Mouse (Mus musculus): ENCODE data around the gene Tbc1d2. TPM values are rescaled to one million over a fixed set of nuclear protein-coding genes. Genes with fewer than 3 reads are reported as not detected.

The Tbc1d2 gene
- polyA plus RNA-seq, 1 experiment = 3.3 TPM

DNA sequence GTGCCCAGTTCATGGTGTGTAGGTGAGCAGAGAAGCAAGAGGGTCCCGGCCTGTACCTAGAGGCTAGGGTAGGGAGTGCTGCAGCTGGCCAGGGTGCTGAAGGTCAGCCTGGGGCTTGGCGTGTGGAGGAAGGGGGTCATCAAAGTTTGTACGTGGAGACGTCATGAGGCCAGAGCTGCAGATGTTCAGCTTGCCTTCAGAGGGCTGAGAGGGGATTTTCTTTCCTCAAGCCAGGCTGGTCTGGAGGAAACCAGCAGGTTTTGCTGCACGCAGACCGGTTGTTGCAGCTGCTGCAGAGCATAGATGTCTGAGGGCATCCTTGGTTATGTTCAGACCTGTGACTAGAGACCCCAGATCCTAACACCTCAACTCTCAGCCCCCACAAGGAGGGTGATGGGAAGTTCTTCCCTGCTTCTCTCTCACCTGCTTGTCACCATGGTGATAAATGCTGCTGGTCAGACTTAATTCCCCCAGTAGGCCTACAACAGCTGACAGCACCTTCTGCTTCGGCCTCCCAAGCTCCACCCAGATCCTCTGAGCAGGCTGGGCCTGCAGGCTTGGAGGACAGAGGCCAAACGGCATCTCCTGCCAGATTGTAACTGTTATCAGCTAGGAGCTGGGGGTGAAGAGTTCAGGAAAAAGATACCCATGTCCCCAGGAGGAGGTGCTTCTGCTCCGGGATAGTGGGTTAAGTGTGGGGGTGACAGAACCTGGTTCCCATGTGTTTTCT is 75.8 kb downstream of the Tbc1d2 start:
- peak overlapping the region; percentile 83 for H3K27ac ChIP-seq (ENCODE audit: insufficient read depth, low read depth, low read length)

DNA sequence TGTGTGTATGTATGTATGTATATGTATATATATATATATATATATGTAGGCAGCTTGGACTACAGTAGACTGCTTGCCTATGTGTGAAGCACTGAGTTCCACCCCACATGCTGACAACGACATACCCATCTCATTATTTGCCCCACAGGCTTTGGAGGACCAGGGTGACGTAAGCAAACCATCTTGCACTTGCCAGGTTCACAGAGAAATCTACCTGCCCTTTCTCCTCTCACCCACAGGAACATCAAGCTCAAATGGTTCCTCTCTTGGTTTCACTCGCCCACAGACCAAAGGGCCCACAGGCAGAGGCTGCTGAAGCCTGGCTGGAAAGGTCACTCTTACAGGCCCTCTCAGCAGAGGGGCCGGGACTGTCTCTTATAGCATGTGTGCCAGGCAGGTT is 77.4 kb downstream of the Tbc1d2 start:
- TF ChIP-seq POLR2A (IDR thresholded peaks at IDR 0.05; ENCODE audit: borderline replicate concordance, low read depth, low read length) = no peak
- no peak for TF ChIP-seq CTCF (IDR thresholded peaks at IDR 0.05; ENCODE audit: low read depth, low read length)
- no peak overlapping the region for H3K27ac ChIP-seq (ENCODE audit: insufficient read depth, low read depth, low read length)
- H3K4me1 ChIP-seq (ENCODE audit: control insufficient read depth, insufficient read depth, low read length) = peaks cover 20% of the 10 kb centered on the region
- no peak overlapping the region for H3K4me3 ChIP-seq (ENCODE audit: insufficient read depth, low read length)

More for the DNA sequence above, 75.8 kb downstream of the Tbc1d2 start:
- H3K4me3 ChIP-seq (ENCODE audit: insufficient read depth, low read length) = peak overlapping the region; percentile 41
- no peak for TF ChIP-seq CTCF (IDR thresholded peaks at IDR 0.05; ENCODE audit: low read depth, low read length)
- no peak for TF ChIP-seq POLR2A (IDR thresholded peaks at IDR 0.05; ENCODE audit: borderline replicate concordance, low read depth, low read length)
- H3K4me1 ChIP-seq (ENCODE audit: control insufficient read depth, insufficient read depth, low read length) = peaks cover 19% of the 10 kb centered on the region

DNA sequence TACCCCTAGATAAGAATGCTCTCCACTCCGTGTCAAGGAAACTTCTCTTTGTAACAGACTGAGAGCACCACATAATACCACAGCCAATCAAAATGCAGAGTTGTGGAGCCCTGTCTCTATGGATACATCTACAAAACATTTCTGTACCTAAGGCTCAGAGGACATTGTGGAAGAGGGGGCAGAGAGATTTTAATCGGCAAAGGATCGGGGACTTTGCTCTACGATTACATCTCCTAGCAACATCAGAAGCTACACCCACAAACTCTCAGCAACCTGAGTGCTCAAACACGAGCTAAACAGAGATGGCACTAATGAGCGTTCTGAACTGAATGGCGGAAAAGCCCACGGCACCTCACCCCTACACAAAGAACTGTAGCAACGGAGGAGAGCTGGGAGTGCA is 78.3 kb downstream of the Tbc1d2 start:
- Histone ChIP-seq H3K27ac (ENCODE audit: insufficient read depth, low read depth, low read length) (no peak overlapping the region), H3K4me1 (ENCODE audit: control insufficient read depth, insufficient read depth, low read length) (peaks cover 27% of the 10 kb centered on the region), H3K4me3 (ENCODE audit: insufficient read depth, low read length) (no peak overlapping the region)
- no peak for TF ChIP-seq POLR2A (IDR thresholded peaks at IDR 0.05; ENCODE audit: borderline replicate concordance, low read depth, low read length)
- TF ChIP-seq CTCF (IDR thresholded peaks at IDR 0.05; ENCODE audit: low read depth, low read length) = no peak

DNA sequence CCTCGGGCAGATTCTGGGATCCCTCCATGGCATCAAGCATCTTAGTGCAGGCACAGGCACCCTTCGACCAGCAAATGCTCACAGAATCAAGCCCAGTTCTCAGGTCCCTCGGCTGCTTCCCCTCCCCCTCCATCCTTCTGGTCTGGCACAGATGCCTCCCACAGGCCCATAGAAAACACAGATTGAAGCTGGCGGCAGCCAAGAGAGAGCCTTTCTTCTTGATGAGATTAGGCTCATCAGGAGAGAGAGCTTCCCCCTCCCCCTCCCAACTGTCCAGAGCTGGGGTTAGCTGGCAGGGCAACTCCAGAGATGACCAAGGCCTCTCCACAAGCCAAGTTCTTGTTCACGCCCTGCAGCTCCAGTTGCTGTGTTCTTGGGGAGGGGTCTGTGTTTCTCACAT is 80.3 kb downstream of the Tbc1d2 start:
- H3K4me1 ChIP-seq (ENCODE audit: control insufficient read depth, insufficient read depth, low read length) = peaks cover 40% of the 10 kb centered on the region

DNA sequence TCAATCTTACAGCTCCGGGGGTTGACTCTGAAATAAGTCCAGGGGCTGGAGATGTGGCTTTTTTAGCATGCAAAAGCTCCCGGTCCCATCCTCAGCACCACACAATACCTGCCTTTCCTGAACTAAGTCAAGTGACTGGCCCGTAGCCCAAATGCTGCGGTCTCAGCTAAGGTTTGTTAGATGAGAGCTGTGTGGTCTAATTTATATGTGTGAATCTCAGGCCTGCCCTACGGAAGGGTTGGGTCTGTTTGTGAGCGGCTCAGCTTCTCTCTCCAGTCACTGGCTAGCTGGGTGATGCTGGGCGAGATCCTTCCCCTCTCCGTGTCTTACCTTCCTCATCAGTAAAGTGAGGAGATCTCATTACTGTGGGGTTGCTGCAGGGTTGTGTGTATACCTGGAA is 81.8 kb downstream of the Tbc1d2 start:
- no peak overlapping the region for H3K27ac ChIP-seq (ENCODE audit: insufficient read depth, low read depth, low read length)
- peaks cover 37% of the 10 kb centered on the region for H3K4me1 ChIP-seq (ENCODE audit: control insufficient read depth, insufficient read depth, low read length)

More for the DNA sequence above, 80.3 kb downstream of the Tbc1d2 start:
- TF ChIP-seq CTCF (IDR thresholded peaks at IDR 0.05; ENCODE audit: low read depth, low read length) (no peak), POLR2A (IDR thresholded peaks at IDR 0.05; ENCODE audit: borderline replicate concordance, low read depth, low read length) (no peak)
- Histone ChIP-seq H3K4me3 (ENCODE audit: insufficient read depth, low read length) (no peak overlapping the region), H3K27ac (ENCODE audit: insufficient read depth, low read depth, low read length) (no peak overlapping the region)

DNA sequence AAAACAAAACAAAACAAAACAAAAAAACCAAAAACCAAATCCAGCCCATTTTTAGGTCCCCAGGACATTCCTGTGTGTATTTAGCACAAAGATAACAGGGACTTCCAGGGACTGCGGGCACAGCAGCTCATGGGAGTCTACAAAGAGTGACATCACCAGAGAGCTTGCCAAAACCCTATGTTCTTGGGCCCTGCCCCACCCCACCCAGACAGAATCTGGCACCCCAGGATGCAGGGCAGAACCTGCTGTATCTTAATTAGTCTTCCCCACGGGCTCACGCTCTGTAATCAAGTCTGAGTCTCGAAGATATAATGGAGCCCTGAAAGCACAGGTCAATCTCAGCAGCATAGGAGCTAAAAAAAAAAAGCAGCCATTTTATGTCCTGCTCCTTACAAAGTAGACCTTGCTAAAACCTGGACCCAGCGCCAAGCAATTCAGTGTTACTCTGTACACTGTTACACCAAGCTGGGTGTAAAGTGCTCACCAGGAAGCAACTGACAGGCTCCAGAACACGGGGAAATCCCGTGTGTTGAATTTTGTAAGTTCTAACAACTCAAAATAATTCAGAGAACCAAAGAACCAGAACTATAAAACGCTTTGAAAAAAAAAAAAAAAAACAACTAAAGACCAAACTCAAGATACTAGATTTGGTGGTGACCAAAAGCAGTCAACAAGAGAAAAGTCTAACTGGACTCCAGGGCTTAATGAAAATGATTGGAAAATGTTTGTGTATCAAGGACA is 82.9 kb downstream of the Tbc1d2 start:
- no peak overlapping the region for H3K27ac ChIP-seq (ENCODE audit: insufficient read depth, low read depth, low read length)
- peaks cover 39% of the 10 kb centered on the region for H3K4me1 ChIP-seq (ENCODE audit: control insufficient read depth, insufficient read depth, low read length)
- H3K4me3 ChIP-seq (ENCODE audit: insufficient read depth, low read length) = no peak overlapping the region
- no peak for TF ChIP-seq POLR2A (IDR thresholded peaks at IDR 0.05; ENCODE audit: borderline replicate concordance, low read depth, low read length)
- no peak for TF ChIP-seq CTCF (IDR thresholded peaks at IDR 0.05; ENCODE audit: low read depth, low read length)

More for the DNA sequence above, 81.8 kb downstream of the Tbc1d2 start:
- H3K4me3 ChIP-seq (ENCODE audit: insufficient read depth, low read length) = no peak overlapping the region
- no peak for TF ChIP-seq POLR2A (IDR thresholded peaks at IDR 0.05; ENCODE audit: borderline replicate concordance, low read depth, low read length)
- TF ChIP-seq CTCF (IDR thresholded peaks at IDR 0.05; ENCODE audit: low read depth, low read length) = no peak

DNA sequence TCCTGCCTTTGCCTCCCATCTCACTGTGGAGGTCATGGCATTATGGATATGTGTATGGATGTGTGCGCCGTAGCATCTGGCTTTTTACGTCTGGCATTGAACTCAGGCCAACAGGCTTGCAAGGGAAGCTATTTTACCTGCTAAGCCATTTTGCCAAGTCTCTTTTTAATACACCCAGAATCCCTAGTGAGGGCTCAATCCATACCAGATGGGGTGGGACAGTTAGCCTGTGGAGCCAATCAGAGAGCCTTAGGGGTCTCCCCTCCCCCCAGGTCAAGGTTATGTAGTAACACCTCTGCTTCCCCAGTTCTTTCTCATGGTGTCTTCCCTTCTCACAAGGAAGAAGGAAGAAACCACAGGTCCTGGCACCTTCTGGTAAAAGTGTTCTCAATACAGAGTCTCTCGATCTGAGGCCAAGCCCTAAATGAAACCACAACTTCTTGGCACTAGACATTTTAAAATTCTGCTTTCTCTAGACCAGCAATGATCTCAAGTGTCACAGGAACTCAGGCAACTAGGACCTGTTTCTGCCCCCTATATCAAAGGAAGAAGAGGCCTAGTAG is 84.5 kb downstream of the Tbc1d2 start:
- TF ChIP-seq CTCF (IDR thresholded peaks at IDR 0.05; ENCODE audit: low read depth, low read length) (no peak), POLR2A (IDR thresholded peaks at IDR 0.05; ENCODE audit: borderline replicate concordance, low read depth, low read length) (no peak)
- Histone ChIP-seq H3K4me3 (ENCODE audit: insufficient read depth, low read length) (no peak overlapping the region), H3K27ac (ENCODE audit: insufficient read depth, low read depth, low read length) (no peak overlapping the region), H3K4me1 (ENCODE audit: control insufficient read depth, insufficient read depth, low read length) (peaks cover 40% of the 10 kb centered on the region)

DNA sequence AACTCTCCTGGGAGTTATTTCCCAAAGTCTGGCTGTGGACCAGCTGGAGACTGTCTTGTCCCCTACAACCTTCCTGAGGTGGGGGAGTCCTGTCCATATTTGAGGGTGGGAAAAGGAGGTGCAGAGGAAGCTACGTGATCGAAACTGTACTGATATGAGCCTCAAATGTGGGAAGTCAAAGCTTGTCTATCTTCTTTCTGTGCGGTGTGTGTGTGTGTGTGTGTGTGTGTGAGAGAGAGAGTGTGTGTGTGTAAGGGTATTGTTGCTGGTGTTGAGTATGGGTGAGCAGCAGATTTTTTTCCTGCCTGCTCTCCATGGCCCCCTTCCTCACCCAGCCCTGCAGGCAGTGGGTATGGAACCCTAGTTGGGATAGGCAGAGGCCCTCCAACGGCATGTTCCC is 85.8 kb downstream of the Tbc1d2 start:
- TF ChIP-seq CTCF (IDR thresholded peaks at IDR 0.05; ENCODE audit: low read depth, low read length) (no peak), POLR2A (IDR thresholded peaks at IDR 0.05; ENCODE audit: borderline replicate concordance, low read depth, low read length) (no peak)
- H3K4me3 ChIP-seq (ENCODE audit: insufficient read depth, low read length) = peak overlapping the region; percentile 23
- H3K4me1 ChIP-seq (ENCODE audit: control insufficient read depth, insufficient read depth, low read length) = peaks cover 47% of the 10 kb centered on the region
- peak overlapping the region; percentile 72 for H3K27ac ChIP-seq (ENCODE audit: insufficient read depth, low read depth, low read length)

DNA sequence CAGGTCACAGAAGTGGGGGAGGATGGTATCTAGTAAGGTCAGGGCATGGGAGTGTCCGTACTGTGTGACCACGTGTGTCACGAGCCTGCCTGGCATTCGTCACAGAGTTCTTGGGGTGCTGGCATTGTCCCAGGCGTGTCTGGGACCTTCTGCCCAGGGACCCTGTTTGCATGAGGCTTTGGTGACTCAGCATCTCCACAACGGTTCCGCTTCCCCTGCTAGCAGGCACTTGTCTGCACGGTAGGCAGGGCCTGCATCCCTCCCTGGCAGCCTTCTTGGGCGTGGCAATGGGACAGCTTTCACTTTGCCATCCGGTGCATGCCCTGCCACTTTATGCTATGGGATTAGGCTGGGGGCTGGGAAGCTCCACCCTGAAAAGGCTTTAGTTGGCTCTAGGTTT is 86.2 kb downstream of the Tbc1d2 start:
- H3K27ac ChIP-seq (ENCODE audit: insufficient read depth, low read depth, low read length) = peak overlapping the region; percentile 72
- TF ChIP-seq POLR2A (IDR thresholded peaks at IDR 0.05; ENCODE audit: borderline replicate concordance, low read depth, low read length) (no peak), CTCF (IDR thresholded peaks at IDR 0.05; ENCODE audit: low read depth, low read length) (no peak)
- H3K4me3 ChIP-seq (ENCODE audit: insufficient read depth, low read length) = peak overlapping the region; percentile 23
- H3K4me1 ChIP-seq (ENCODE audit: control insufficient read depth, insufficient read depth, low read length) = peaks cover 50% of the 10 kb centered on the region

DNA sequence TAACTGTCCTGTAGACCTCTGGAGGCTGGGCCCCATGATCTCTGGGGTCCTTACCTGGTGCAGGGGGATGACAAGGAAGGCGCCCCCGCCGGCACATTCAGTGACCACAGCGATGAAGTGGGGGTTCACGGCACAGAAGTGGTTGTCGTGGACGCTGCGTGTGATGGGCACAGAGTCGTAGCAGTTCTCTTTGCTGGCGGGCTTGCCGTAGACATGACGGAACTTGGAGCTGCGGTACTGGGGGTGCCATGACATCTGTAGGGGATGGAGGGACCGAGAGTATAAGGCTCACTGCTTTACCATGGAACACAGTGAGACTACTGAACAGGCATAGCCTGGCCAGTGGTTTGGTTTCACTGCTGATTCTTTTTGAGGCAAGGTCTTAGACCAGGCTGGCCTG is 87.2 kb downstream of the Tbc1d2 start:
- Histone ChIP-seq H3K4me3 (ENCODE audit: insufficient read depth, low read length) (no peak overlapping the region), H3K4me1 (ENCODE audit: control insufficient read depth, insufficient read depth, low read length) (peaks cover 58% of the 10 kb centered on the region), H3K27ac (ENCODE audit: insufficient read depth, low read depth, low read length) (no peak overlapping the region)
- TF ChIP-seq CTCF (IDR thresholded peaks at IDR 0.05; ENCODE audit: low read depth, low read length) (no peak), POLR2A (IDR thresholded peaks at IDR 0.05; ENCODE audit: borderline replicate concordance, low read depth, low read length) (no peak)
